Mouse (Mus musculus): ENCODE data around the gene Rhod. TPM values are rescaled to one million over a fixed set of nuclear protein-coding genes. Genes with fewer than 3 reads are reported as not detected.

The Rhod gene
- total RNA-seq, 1 experiment = 15.5 TPM

GRCm38 (mm10) chr19:4422581-4422980 is 16.7 kb downstream of the Rhod start:
- no peak for TF ChIP-seq ZNF384 (IDR thresholded peaks at IDR 0.05; ENCODE audit: low read depth, low read length)
- no peak for TF ChIP-seq ZC3H11A (IDR thresholded peaks at IDR 0.05; ENCODE audit: borderline replicate concordance, low read depth, low read length)
- TF ChIP-seq MAFK (IDR thresholded peaks at IDR 0.05; ENCODE audit: insufficient read depth, low read depth, low read length) = no peak
- Histone ChIP-seq H3K9ac (ENCODE audit: insufficient read depth, low read depth, low read length, poor library complexity, severe bottlenecking) (no peak overlapping the region), H3K4me3 (ENCODE audit: insufficient read depth in 1 of 2, low read depth in 1 of 2, low read length in 2 of 2, poor library complexity in 1 of 2, severe bottlenecking in 1 of 2) (no peak overlapping the region), H3K9me3 (ENCODE audit: control insufficient read depth, insufficient read depth, low read depth, low read length) (no peaks in the 10 kb centered on the region), H3K27ac (ENCODE audit: insufficient read depth, low read depth, low read length, poor library complexity, severe bottlenecking) (no peak overlapping the region), H3K36me3 (ENCODE audit: control insufficient read depth, insufficient read depth, low read length, poor library complexity, severe bottlenecking) (peaks cover 4% of the 10 kb centered on the region; the same call in 1 of the 2 replicates), H3K4me1 (ENCODE audit: control insufficient read depth in 2 of 2, insufficient read depth in 2 of 2, low read length in 2 of 2, poor library complexity in 1 of 2) (peaks cover 3% of the 10 kb centered on the region in 2 experiments; a peak in 2 of 4 replicates)
- DNase-seq (ENCODE audit: low read depth, low spot score) = no peak
- in situ Hi-C loops (cut with MboI; ENCODE audit: low sequenced_read_pairs in 2 of 2, unreplicated experiment in 2 of 2) = no loop called here

DNA sequence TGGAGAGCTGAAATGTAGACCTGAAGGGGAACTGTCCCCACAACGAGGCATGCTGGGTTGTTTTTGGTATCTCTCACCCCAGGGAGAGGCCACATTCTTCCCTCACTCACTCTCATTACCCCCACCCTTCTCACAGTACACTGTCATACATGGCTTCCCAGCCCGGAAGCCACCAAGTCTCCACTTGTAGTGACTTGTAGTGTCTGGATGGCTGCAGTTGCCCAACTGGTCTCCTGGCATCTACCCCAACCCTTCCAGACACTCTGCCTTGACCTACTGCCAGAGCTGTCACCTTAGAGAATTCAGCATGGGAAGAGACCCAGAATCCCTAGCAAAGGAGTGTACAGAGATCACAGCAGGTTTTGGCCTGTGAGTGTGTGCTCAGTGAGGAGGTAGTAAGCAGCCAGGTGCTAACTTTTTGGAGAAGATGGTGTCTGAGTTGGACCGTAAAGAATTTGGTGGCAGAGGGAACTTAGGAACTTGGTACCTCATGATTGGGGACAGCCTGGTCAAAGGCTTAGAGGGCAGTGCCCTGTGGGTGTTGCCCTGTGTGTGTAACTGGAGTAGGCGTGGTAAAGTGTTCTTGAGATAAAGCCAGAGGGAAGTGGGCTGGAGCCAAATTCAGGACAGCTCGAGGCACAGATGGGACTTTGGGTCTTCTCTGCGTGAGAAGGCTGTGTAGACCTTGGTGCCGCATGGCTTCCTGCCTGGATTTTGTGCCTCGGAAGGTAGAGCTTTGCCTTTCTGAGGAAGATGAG is 18.9 kb downstream of the Rhod start:
- Histone ChIP-seq H3K9ac (ENCODE audit: insufficient read depth, low read depth, low read length, poor library complexity, severe bottlenecking) (no peak overlapping the region), H3K36me3 (ENCODE audit: control insufficient read depth, insufficient read depth, low read length, poor library complexity, severe bottlenecking) (peaks cover 4% of the 10 kb centered on the region; the same call in 1 of the 2 replicates), H3K27ac (ENCODE audit: insufficient read depth, low read depth, low read length, poor library complexity, severe bottlenecking) (no peak overlapping the region), H3K4me1 (ENCODE audit: control insufficient read depth in 2 of 2, insufficient read depth in 2 of 2, low read length in 2 of 2, poor library complexity in 1 of 2) (peaks cover 0 to 3% of the 10 kb centered on the region in 2 experiments; a peak in 1 of 4 replicates), H3K9me3 (ENCODE audit: control insufficient read depth, insufficient read depth, low read depth, low read length) (no peaks in the 10 kb centered on the region), H3K4me3 (ENCODE audit: insufficient read depth in 1 of 2, low read depth in 1 of 2, low read length in 2 of 2, poor library complexity in 1 of 2, severe bottlenecking in 1 of 2) (no peak overlapping the region)
- DNase-seq (ENCODE audit: low read depth, low spot score) = no peak
- TF ChIP-seq HCFC1 (IDR thresholded peaks at IDR 0.05; ENCODE audit: borderline replicate concordance, insufficient read depth, low read length) (no peak), ZC3H11A (IDR thresholded peaks at IDR 0.05; ENCODE audit: borderline replicate concordance, low read depth, low read length) (no peak), ZNF384 (IDR thresholded peaks at IDR 0.05; ENCODE audit: low read depth, low read length) (no peak), CHD2 (IDR thresholded peaks at IDR 0.05; ENCODE audit: low read depth, low read length) (no peak), MAFK (IDR thresholded peaks at IDR 0.05; ENCODE audit: insufficient read depth, low read depth, low read length) (no peak)
- in situ Hi-C loops (cut with MboI; ENCODE audit: low sequenced_read_pairs in 2 of 2, unreplicated experiment in 2 of 2) = no loop called here

DNA sequence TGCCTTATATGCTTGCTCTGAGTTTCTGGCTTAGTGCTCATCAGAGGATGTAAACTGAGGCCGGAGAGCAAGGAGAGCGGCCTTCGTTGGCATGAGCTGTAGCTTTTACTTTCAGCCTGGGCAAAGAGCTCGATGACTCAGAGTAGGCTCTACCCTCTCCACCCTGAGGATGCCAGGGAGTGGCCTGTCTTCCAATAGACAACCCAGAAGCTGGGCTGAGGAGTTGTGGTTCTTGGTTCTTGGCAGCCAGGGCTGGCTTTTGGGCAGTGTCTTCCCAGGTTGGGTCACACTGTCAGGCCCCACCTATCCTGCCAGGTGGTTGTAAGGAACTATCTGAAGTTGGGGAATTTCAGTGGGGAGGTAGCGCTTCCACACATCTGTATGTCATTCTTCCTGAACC is 19.5 kb downstream of the Rhod start:
- no peaks in the 10 kb centered on the region for H3K36me3 ChIP-seq (ENCODE audit: control insufficient read depth, insufficient read depth, low read length, poor library complexity, severe bottlenecking)
- H3K9ac ChIP-seq (ENCODE audit: insufficient read depth, low read depth, low read length, poor library complexity, severe bottlenecking) = no peak overlapping the region
- no peak overlapping the region for H3K4me3 ChIP-seq (ENCODE audit: insufficient read depth in 1 of 2, low read depth in 1 of 2, low read length in 2 of 2, poor library complexity in 1 of 2, severe bottlenecking in 1 of 2)
- H3K4me1 ChIP-seq (ENCODE audit: control insufficient read depth in 2 of 2, insufficient read depth in 2 of 2, low read length in 2 of 2, poor library complexity in 1 of 2) = peaks cover 0 to 3% of the 10 kb centered on the region in 2 experiments; a peak in 1 of 4 replicates
- in situ Hi-C loops (cut with MboI; ENCODE audit: low sequenced_read_pairs in 2 of 2, unreplicated experiment in 2 of 2) = no loop called here
- TF ChIP-seq MAFK (IDR thresholded peaks at IDR 0.05; ENCODE audit: insufficient read depth, low read depth, low read length) (no peak), CHD2 (IDR thresholded peaks at IDR 0.05; ENCODE audit: low read depth, low read length) (no peak), HCFC1 (IDR thresholded peaks at IDR 0.05; ENCODE audit: borderline replicate concordance, insufficient read depth, low read length) (no peak), ZNF384 (IDR thresholded peaks at IDR 0.05; ENCODE audit: low read depth, low read length) (no peak), ZC3H11A (IDR thresholded peaks at IDR 0.05; ENCODE audit: borderline replicate concordance, low read depth, low read length) (no peak)
- no peak overlapping the region for H3K27ac ChIP-seq (ENCODE audit: insufficient read depth, low read depth, low read length, poor library complexity, severe bottlenecking)
- DNase-seq (ENCODE audit: low read depth, low spot score) = no peak
- no peaks in the 10 kb centered on the region for H3K9me3 ChIP-seq (ENCODE audit: control insufficient read depth, insufficient read depth, low read depth, low read length)

DNA sequence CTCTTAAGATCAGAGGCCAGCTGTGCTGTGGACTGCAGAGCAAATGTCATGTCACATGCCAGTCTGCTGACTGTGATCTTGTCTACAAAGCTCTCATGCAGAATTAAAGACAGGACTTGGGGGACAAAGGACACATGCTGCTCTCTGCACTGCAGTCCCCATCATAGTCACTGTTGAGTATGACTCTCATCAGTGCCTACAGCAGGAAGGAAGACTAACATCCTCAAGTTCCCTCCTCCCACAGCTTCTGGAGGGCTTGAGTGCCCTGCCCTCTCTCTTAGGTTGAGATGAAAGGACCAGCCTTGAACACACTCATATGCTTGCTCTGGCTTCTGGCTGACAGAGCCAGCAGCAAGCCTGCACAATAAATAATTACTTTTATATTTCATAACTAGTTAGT is 21.5 kb downstream of the Rhod start:
- TF ChIP-seq CHD2 (IDR thresholded peaks at IDR 0.05; ENCODE audit: low read depth, low read length) (no peak), HCFC1 (IDR thresholded peaks at IDR 0.05; ENCODE audit: borderline replicate concordance, insufficient read depth, low read length) (no peak), MAFK (IDR thresholded peaks at IDR 0.05; ENCODE audit: insufficient read depth, low read depth, low read length) (no peak), ZC3H11A (IDR thresholded peaks at IDR 0.05; ENCODE audit: borderline replicate concordance, low read depth, low read length) (no peak), ZNF384 (IDR thresholded peaks at IDR 0.05; ENCODE audit: low read depth, low read length) (no peak)
- Histone ChIP-seq H3K9me3 (ENCODE audit: control insufficient read depth, insufficient read depth, low read depth, low read length) (no peaks in the 10 kb centered on the region), H3K4me3 (ENCODE audit: insufficient read depth in 1 of 2, low read depth in 1 of 2, low read length in 2 of 2, poor library complexity in 1 of 2, severe bottlenecking in 1 of 2) (no peak overlapping the region), H3K9ac (ENCODE audit: insufficient read depth, low read depth, low read length, poor library complexity, severe bottlenecking) (no peak overlapping the region), H3K36me3 (ENCODE audit: control insufficient read depth, insufficient read depth, low read length, poor library complexity, severe bottlenecking) (no peaks in the 10 kb centered on the region), H3K27ac (ENCODE audit: insufficient read depth, low read depth, low read length, poor library complexity, severe bottlenecking) (no peak overlapping the region), H3K4me1 (ENCODE audit: control insufficient read depth in 2 of 2, insufficient read depth in 2 of 2, low read length in 2 of 2, poor library complexity in 1 of 2) (no peaks in the 10 kb centered on the region)
- in situ Hi-C loops (cut with MboI; ENCODE audit: low sequenced_read_pairs in 2 of 2, unreplicated experiment in 2 of 2) = no loop called here
- DNase-seq (ENCODE audit: low read depth, low spot score) = no peak

All from ES-E14 (cell line).